Mouse (Mus musculus) stomach, embryonic 14.5 days (tissue): ENCODE measurements around the gene Anapc16. TPM values are rescaled to one million over a fixed set of nuclear protein-coding genes. Genes with fewer than 3 reads are reported as not detected.

Source experiments
- ATAC-seq: fragments of 200-750 bp; cut with Nextera tagmentation; 2 replicates; pipeline ENCODE4 v1.8.0; 2017; ENCODE audit warnings: low read depth, moderate TSS enrichment; ENCODE audit not compliant: insufficient number of reproducible peaks, insufficient read depth, low FRiP score
- H3K27ac ChIP-seq: fragments of 300-500 bp; sonication (generic); 2 replicates; pipeline ENCODE4 v1.5.1; 2014; ENCODE audit warnings: mild to moderate bottlenecking, low read length, moderate library complexity, mixed read lengths
- H3K27me3 ChIP-seq: fragments of 300-500 bp; sonication (generic); 2 replicates; pipeline ENCODE4 v1.6.1; 2014; ENCODE audit warnings: low read length, control low read depth, mixed read lengths; ENCODE audit not compliant: control insufficient read depth, insufficient read depth
- H3K36me3 ChIP-seq: fragments of 300-500 bp; sonication (generic); 2 replicates; pipeline ENCODE4 v1.6.1; 2014; ENCODE audit warnings: mild to moderate bottlenecking, control low read depth, low read length, moderate library complexity, mixed read lengths; ENCODE audit not compliant: control insufficient read depth, insufficient read depth
- H3K4me1 ChIP-seq: fragments of 300-500 bp; sonication (generic); 2 replicates; pipeline ENCODE4 v1.6.1; 2014; ENCODE audit warnings: low read length, control low read depth, mixed read lengths; ENCODE audit not compliant: control insufficient read depth, insufficient read depth
- H3K4me2 ChIP-seq: fragments of 300-500 bp; sonication (generic); replicated peaks from 2 replicates; pipeline ENCODE4 v1.6.1; 2014; ENCODE audit warnings: low read depth, low read length, control low read depth
- H3K4me3 ChIP-seq: fragments of 300-500 bp; sonication (generic); 2 replicates; pipeline ENCODE4 v1.5.1; 2014; ENCODE audit warnings: low read depth, low read length, control low read depth
- H3K9ac ChIP-seq: fragments of 300-500 bp; sonication (generic); replicated peaks from 2 replicates; pipeline ENCODE4 v1.6.1; 2014; ENCODE audit warnings: low read depth, mild to moderate bottlenecking, control low read depth, low read length, moderate library complexity, mixed read lengths
- H3K9me3 ChIP-seq: fragments of 300-500 bp; sonication (generic); 2 replicates; pipeline ENCODE4 v1.6.1; 2016; ENCODE audit warnings: low read depth, low read length, control low read depth; ENCODE audit not compliant: control insufficient read depth
- WGBS: fragments of 180-500 bp; shearing (Covaris S2); extraction: QIAGEN DNeasy Blood & Tissue Kit; methylation state at CpG from one replicate; pipeline ENCODE4 v1.1.7; 2014; 5-methylcytosine and 5-hydroxymethylcytosine counted together
- polyA plus RNA-seq: library from polyadenylated mRNA; unstranded; fragments of >200 nt; fragmentation: Nextera tagmentation; extraction: Ambion mirVana; gene quantifications from 2 replicates; pipeline ENCODE4 v1.2.1, GENCODE M21; 2014

Anapc16 gene
- polyA plus RNA-seq, 1 experiment from 2014 or later = 118 TPM

- no peak overlapping the region for H3K4me2 ChIP-seq
- H3K4me1 ChIP-seq = peaks cover 20% of the 10 kb centered on the region
- 91% methylated on average over 6 of the region's 6 CpGs for WGBS
Measured at GRCm38 (mm10) chr10:59980815-59981244, 22.1 kb downstream of the Anapc16 start.

GRCm38 (mm10) chr10:59978873-59979743 is 23.8 kb downstream of the Anapc16 start:
- Histone ChIP-seq H3K4me3 (no peak overlapping the region), H3K27me3 (no peaks in the 10 kb centered on the region), H3K9me3 (no peaks in the 10 kb centered on the region), H3K4me1 (peaks cover 31% of the 10 kb centered on the region), H3K9ac (no peak overlapping the region), H3K4me2 (no peak overlapping the region), H3K36me3 (no peaks in the 10 kb centered on the region; the same call in 1 of the 2 replicates), H3K27ac (peak overlapping the region; percentile 66; the same call in 1 of the 2 replicates)
- 23% methylated on average over 11 of the region's 11 CpGs for WGBS
- peak; percentile 76; the same call in 1 of the 2 replicates for ATAC-seq

More at GRCm38 (mm10) chr10:59980815-59981244, 22.1 kb downstream of the Anapc16 start:
- no peak overlapping the region for H3K9ac ChIP-seq
- H3K27me3 ChIP-seq = no peaks in the 10 kb centered on the region
- no peak overlapping the region for H3K4me3 ChIP-seq
- H3K36me3 ChIP-seq = no peaks in the 10 kb centered on the region; the same call in 1 of the 2 replicates
- H3K9me3 ChIP-seq = no peaks in the 10 kb centered on the region
- H3K27ac ChIP-seq = no peak overlapping the region
- no peak for ATAC-seq

- Histone ChIP-seq H3K9me3 (no peaks in the 10 kb centered on the region), H3K36me3 (no peaks in the 10 kb centered on the region; the same call in 1 of the 2 replicates), H3K4me2 (no peak overlapping the region), H3K4me1 (peaks cover 34% of the 10 kb centered on the region), H3K4me3 (no peak overlapping the region), H3K9ac (no peak overlapping the region), H3K27me3 (no peaks in the 10 kb centered on the region), H3K27ac (peak overlapping the region; percentile 77; the same call in 1 of the 2 replicates)
- 50% methylated on average over 2 of the region's 2 CpGs for WGBS
- no peak for ATAC-seq
Measured at GRCm38 (mm10) chr10:59978401-59978800, 24.5 kb downstream of the Anapc16 start.

GRCm38 (mm10) chr10:59977715-59978343 is 25.1 kb downstream of the Anapc16 start:
- H3K27me3 ChIP-seq = no peaks in the 10 kb centered on the region
- H3K9me3 ChIP-seq = no peaks in the 10 kb centered on the region
- no peak for ATAC-seq
- no peak overlapping the region for H3K4me2 ChIP-seq
- H3K4me1 ChIP-seq = peaks cover 38% of the 10 kb centered on the region
- no peaks in the 10 kb centered on the region; the same call in 1 of the 2 replicates for H3K36me3 ChIP-seq
- WGBS = 91% methylated on average over 5 of the region's 5 CpGs
- H3K27ac ChIP-seq = peak overlapping the region; percentile 77; the same call in 1 of the 2 replicates
- H3K9ac ChIP-seq = no peak overlapping the region
- H3K4me3 ChIP-seq = no peak overlapping the region

GRCm38 (mm10) chr10:59977141-59977540 is 25.8 kb downstream of the Anapc16 start:
- Histone ChIP-seq H3K4me2 (no peak overlapping the region), H3K27ac (no peak overlapping the region), H3K36me3 (no peaks in the 10 kb centered on the region), H3K9me3 (no peaks in the 10 kb centered on the region), H3K27me3 (no peaks in the 10 kb centered on the region), H3K4me3 (no peak overlapping the region), H3K9ac (no peak overlapping the region), H3K4me1 (peaks cover 38% of the 10 kb centered on the region)
- WGBS = 47% methylated on average over 3 of the region's 4 CpGs
- ATAC-seq = no peak

- Histone ChIP-seq H3K36me3 (no peaks in the 10 kb centered on the region), H3K4me1 (peaks cover 48% of the 10 kb centered on the region), H3K9me3 (no peaks in the 10 kb centered on the region), H3K4me3 (no peak overlapping the region), H3K27me3 (no peaks in the 10 kb centered on the region), H3K9ac (no peak overlapping the region), H3K27ac (peak overlapping the region; percentile 84; the same call in 1 of the 2 replicates), H3K4me2 (no peak overlapping the region)
- no peak for ATAC-seq
- 47% methylated on average over 3 of the region's 3 CpGs for WGBS
Measured at GRCm38 (mm10) chr10:59974786-59975185, 28.1 kb downstream of the Anapc16 start.

- no peaks in the 10 kb centered on the region for H3K27me3 ChIP-seq
- 13% methylated on average over 6 of the region's 6 CpGs for WGBS
- peaks cover 42% of the 10 kb centered on the region for H3K4me1 ChIP-seq
- H3K36me3 ChIP-seq = no peaks in the 10 kb centered on the region
- H3K9ac ChIP-seq = no peak overlapping the region
- no peak overlapping the region for H3K4me3 ChIP-seq
- ATAC-seq = peak; percentile 21; the same call in 1 of the 2 replicates
- no peak overlapping the region for H3K4me2 ChIP-seq
- no peaks in the 10 kb centered on the region for H3K9me3 ChIP-seq
- H3K27ac ChIP-seq = peak overlapping the region; percentile 84
Measured at GRCm38 (mm10) chr10:59974191-59974664, 28.7 kb downstream of the Anapc16 start.

GRCm38 (mm10) chr10:59973400-59973799 is 29.5 kb downstream of the Anapc16 start:
- Histone ChIP-seq H3K27ac (no peak overlapping the region), H3K9me3 (no peaks in the 10 kb centered on the region), H3K4me1 (peaks cover 34% of the 10 kb centered on the region), H3K4me2 (no peak overlapping the region), H3K9ac (no peak overlapping the region), H3K4me3 (no peak overlapping the region), H3K36me3 (no peaks in the 10 kb centered on the region), H3K27me3 (no peaks in the 10 kb centered on the region)
- ATAC-seq = no peak
- WGBS = 73% methylated on average over 4 of the region's 4 CpGs
